Mouse (Mus musculus) right cerebral cortex, postnatal 36 days (tissue): ENCODE measurements at regions not wholly inside any gene's neighbourhood (a gene's known extent, or its start where the extent isn't known, plus 50 kb on each side); places are given as distances from the start of the nearest gene placed in this dataset.

Experiments used
- DNase-seq, 2 experiments: peaks; one replicate each; pipeline ENCODE4 v3.0.0; 2022; ENCODE audit warnings: low spot score in 2 of 2, mixed read lengths in 1 of 2

GRCm38 (mm10) chr5:111835737-111836667, 102.3 kb downstream of the Gm26897 start:
- DNase-seq, result peak in 1 of 2 experiments; percentile 23

DNA sequence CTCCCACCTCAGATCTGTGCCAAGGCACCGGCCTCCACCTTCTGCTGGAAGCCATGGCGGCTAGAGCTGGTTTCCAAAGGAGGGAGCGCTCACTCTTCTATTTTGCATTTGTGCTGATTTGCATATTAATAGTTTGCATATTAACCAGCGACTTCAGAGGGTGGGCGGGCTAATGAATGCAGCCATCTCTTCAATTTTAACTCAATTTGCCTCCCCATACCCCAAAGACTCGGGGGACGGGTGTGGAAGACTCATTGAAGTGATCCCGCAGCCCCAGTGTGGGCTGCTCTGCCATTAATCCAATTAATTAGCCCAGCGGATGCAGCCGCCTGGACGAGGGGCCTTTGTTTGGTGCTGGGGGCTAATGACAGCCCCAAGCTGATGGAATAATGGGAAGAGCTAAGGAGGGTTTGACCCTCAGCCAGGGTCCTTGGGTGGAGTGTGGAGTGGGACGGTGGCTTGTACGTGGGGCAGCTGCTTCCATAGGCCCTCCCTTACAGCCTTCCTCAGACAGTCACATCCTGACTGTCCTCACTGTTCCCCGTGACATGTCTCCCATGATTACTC, 103.0 kb downstream of the Gm26897 start:
- no peak for DNase-seq

DNA sequence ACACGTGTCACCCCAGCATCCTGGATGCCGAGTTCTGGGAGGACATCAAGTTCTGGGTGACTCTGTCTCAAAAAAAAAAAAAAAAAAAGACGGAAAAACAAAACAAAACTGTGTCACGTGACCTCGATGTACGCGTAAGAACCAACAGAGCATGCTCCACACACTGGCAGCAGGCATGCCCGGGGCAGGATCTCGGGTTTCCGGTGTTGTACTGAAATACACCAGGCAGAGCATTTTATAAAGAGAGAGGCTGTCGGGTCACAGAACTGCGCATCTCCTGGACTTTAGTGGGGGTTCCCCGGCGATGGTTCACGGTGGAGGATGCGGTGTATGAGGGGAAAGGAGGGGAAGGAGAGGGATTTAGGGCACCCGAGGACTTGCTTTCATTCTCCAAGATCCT, 108.7 kb downstream of the Gm26897 start:
- DNase-seq, result no peak

- DNase-seq, result no peak
Observed at GRCm38 (mm10) chr5:111843622-111844239, 110.0 kb downstream of the Gm26897 start.

- DNase-seq, result no peak
Observed at GRCm38 (mm10) chr5:111844528-111844927, 110.8 kb downstream of the Gm26897 start.

DNA sequence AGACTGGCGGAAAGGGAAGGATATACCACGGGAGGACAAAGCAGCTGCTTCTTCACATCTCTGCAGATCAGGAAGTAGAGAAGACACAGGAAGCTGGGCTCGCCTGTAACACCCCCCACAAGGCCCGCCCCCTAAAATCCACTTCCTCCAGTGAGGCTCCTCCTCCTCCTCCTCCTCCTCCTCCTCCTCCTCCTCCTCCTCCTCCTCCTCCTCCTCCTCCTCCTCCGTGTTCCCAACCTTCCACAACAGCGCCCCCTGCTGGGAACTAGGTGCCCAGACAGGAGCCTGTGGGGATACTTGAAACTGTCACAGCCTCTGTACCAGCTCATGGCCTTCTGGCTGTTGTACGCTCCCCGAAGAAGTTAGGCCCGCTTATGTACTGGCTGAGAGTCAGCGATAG, 115.2 kb downstream of the Gm26897 start:
- no peak for DNase-seq

GRCm38 (mm10) chr5:111852682-111853081, 119.0 kb downstream of the Gm26897 start:
- no peak for DNase-seq

DNA sequence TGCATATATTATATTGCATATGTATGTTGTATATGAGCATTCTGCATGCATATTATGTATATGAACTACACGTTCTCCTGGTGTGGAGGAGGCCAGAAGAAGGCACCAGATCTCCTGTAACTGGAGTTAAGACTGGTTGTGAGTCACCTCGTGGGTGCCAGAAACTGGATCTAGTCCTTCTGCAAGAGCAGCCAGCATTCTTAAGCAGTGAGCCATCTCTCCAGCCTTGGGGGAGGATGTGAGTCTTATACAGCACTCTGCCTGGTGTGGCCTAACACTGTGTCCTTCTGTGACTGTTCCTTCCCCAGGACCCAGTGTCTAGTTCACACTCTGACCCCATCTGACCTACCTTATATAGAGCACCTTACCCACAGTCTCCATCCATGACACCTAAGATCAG, 121.6 kb downstream of the Gm26897 start:
- DNase-seq, result no peak

DNA sequence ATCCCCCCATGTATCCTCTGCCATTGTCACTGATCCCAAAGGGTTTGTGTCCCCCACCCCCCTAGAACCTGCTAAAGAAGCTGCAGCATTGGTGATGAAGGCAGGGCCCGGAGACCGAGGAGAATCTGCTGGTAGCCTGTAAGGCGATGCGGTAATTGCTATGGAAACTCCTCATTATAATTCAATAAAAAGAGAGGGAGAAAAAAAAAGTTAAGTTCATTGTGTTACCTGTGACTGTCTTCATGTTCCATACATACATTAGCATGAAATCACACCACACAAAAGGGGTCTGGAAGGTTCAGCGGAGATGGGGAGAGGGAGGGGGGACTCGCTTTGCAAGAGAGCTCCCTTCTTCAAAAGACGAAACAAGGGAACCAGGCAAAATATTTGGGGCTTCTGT, 123.5 kb downstream of the Gm26897 start:
- no peak for DNase-seq

DNA sequence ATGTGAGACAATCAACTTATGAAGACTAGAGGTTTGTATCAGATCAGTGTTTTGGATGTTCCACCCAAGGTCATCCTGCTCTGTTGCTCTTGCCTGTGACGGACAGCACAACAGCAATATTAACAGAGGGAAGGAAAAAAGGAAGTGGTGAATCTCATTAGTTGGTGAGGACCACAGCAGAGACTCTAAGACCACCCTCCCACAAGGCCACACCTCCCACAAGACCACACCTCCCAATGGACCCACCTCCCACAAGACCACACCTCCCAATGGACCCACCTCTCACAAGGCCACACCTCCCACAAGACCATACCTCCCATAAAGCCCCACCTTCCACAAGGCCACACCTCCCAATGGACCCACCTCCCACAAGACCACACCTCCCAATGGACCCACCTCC, 126.7 kb downstream of the Gm26897 start:
- no peak for DNase-seq

- DNase-seq, result no peak
Observed at GRCm38 (mm10) chr5:111862331-111862730, 128.6 kb downstream of the Gm26897 start.

DNA sequence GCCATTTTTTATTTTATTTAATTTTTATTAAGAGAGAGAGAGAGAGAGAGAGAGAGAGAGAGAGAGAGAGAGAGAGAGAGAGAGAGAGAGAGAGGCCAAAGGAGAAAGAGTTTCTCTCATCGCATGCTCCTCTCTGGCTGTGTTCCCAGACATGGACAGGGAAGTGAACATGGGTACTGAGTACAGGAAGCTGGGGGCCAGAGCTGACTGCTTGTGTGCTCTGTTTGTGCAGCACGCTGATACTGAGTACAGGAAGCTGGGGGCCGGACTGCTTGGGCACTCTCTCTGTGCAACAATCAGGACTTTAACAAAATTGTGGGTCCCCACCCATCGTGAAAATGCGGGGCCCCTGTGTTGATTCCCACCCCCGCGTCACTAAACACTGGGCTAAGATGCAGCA, 130.2 kb downstream of the Gm26897 start:
- no peak for DNase-seq

- peak; percentile 21 to 32 for DNase-seq
Observed at GRCm38 (mm10) chr5:111864606-111865005, 130.9 kb downstream of the Gm26897 start.

DNA sequence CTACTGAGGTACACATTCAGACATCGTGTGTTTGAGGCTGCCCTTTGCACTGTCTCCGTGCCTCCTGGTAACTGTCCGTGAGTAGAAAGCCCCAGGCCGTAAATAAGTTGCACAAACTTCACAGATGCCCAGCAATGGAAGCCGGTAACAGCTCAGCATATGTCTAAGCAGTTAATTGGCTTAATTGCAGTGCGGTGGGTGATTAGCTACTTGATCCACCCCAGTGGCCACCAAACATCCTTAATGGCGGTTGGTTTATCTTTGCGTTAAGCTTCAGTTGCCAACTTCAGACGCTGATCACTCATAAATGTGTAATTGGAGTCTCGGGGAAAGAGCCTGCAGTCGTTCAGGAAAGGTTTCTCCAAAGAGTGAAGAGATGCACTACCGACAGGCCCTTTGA, 135.3 kb downstream of the Gm26897 start:
- no peak for DNase-seq

- DNase-seq, result no peak
Observed at GRCm38 (mm10) chr5:111877165-111877793, 143.6 kb downstream of the Gm26897 start.

- DNase-seq, result no peak
Observed at GRCm38 (mm10) chr5:111879044-111879443, 145.3 kb downstream of the Gm26897 start.

GRCm38 (mm10) chr5:111880268-111880667, 146.5 kb downstream of the Gm26897 start:
- DNase-seq, result no peak

- no peak for DNase-seq
Observed at GRCm38 (mm10) chr5:111881517-111881916, 147.8 kb downstream of the Gm26897 start.

- no peak for DNase-seq
Observed at GRCm38 (mm10) chr5:111887281-111887680, 153.6 kb downstream of the Gm26897 start.

DNA sequence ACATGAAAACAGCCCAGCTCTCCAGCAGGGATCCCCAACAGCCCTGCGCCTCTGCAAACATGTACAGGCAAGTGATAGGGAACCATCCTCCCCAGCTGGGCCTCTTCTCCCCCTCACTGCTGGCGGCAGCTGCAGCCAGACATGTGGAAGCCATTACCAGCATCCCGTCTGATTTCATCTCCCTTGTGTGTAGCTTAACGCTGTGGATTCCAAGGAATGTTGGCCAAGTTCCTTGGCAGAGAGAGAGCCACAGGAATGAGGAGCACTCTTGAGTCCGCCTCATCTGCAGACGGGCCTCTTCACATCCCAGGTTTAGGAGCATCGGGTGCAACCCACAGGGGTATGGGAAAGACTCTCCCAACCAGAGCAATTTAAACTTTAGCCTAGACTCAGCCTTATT, 157.1 kb downstream of the Gm26897 start:
- peak in 1 of 2 experiments; percentile 12 for DNase-seq

DNA sequence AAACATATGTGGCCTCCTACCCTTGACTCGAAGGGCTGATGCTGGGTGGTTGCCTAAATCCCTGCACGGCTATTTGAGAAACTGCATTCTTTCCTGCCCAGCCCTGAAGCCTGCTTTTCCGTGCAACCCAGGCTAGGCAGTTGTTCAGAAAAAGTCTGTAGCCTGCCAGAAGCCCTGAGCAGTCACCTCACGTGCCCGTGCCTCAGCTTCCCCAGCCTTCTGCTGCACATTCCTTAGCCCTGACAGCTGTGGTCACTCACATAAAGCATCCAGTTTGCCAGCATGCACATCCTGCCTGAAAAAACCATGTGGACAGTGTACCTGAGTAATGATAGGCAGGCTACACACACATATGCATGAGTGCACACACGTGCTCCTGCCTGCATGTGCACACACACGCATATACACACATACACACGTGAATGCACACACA, 157.6 kb downstream of the Gm26897 start:
- no peak for DNase-seq

GRCm38 (mm10) chr5:111892956-111893355, 159.2 kb downstream of the Gm26897 start:
- DNase-seq, result peak in 1 of 2 experiments; percentile 7
